Mouse (Mus musculus): ENCODE data around the gene Plscr2. TPM values are rescaled to one million over a fixed set of nuclear protein-coding genes. Genes with fewer than 3 reads are reported as not detected.

The Plscr2 gene
- 2.4 and 4.2 TPM in 2 replicates for polyA plus RNA-seq (2012; rRNA removed)

GRCm38 (mm10) chr9:92275486-92276207 lies at the start of gene Plscr2:
Plscr2 (plus strand) TSS chr9:92275602.

GRCm38 (mm10) chr9:92249447-92249852 lies 26.0 kb upstream of the Plscr2 start, which contains the start of gene Plscr1:
Plscr1 (plus strand) TSS chr9:92249750.

GRCm38 (mm10) chr9:92309077-92309476 lies 33.7 kb downstream of the Plscr2 start, which contains the start of gene 1700057G04Rik:
1700057G04Rik (plus strand) TSS chr9:92309377.

Other genes starting within 250 kb of the Plscr2 start
- gene Plscr5, start 82.7 kb upstream of the Plscr2 start, polyA plus RNA-seq (2012; rRNA removed), result not detected in 2 replicates
- 16.2 and 17.1 TPM in 2 replicates for gene Plscr1, start 25.9 kb upstream of the Plscr2 start, polyA plus RNA-seq (2012; rRNA removed)
- gene 1700057G04Rik, start 33.8 kb downstream of the Plscr2 start, polyA plus RNA-seq (2012; rRNA removed), result not detected in 2 replicates
- 2.4 and 3.7 TPM in 2 replicates for gene Plscr4, start 181.8 kb downstream of the Plscr2 start, polyA plus RNA-seq (2012; rRNA removed)